Mouse (Mus musculus) T-helper 1 cell (primary cell): ENCODE measurements around the gene Amph.
"Not testable (repeated sequence)": the region's sequence is repeated elsewhere in the genome, so short reads cannot be mapped to it uniquely, and the experiment has no call there.

ENCODE experiments used
- in situ Hi-C: fragments of 300-600 bp; cut with MboI, MseI; formaldehyde crosslinking; loops from one replicate; pipeline ENCODE4 v1.15.1; 2025; ENCODE audit warnings: high pct_unique_total_duplicates

Amph gene

DNA sequence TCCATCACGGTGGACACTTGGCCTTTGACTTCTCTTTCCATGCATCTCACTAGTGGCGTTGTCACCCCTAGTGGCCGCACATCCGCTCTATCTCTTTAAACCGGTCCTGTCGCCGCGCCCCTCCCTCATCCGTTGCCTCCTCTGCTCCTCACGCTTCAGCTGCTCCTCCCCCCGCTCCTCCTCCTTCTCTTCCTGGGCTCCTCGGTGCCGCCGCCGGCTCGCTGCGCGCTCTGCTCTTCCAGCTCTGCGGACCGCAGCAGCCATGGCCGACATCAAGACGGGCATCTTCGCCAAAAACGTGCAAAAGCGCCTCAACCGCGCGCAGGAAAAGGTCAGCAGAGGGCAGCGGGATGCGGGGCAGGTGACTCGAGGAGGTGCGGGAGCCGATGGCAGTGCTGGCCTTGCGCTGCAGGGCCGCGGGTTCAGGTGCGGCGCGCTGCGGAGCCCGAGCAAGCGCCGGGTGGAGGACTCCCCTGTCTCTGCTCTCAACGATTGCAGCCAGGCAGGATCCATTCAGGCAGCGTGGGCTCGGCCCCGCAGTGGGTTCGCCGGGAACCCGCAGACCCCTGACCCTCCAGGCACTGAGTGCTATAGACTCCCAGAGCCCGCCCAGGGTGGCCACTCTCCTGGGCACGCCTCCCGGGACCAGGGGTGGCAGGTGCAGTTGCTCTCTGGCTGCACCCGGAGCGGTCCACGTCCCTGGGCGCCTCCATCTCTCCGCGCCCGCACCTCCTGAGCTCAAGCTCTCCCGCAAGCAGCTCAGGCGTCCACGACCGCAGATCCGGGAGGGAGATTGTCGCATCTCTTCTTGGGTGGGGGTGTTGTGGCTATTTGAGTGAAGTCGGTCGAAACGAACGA is at the start of gene Amph:
TSS of gene Amph (plus strand) at position 35 of the 858 bp plus-strand sequence.
- in situ Hi-C loops, result no loop called here

DNA sequence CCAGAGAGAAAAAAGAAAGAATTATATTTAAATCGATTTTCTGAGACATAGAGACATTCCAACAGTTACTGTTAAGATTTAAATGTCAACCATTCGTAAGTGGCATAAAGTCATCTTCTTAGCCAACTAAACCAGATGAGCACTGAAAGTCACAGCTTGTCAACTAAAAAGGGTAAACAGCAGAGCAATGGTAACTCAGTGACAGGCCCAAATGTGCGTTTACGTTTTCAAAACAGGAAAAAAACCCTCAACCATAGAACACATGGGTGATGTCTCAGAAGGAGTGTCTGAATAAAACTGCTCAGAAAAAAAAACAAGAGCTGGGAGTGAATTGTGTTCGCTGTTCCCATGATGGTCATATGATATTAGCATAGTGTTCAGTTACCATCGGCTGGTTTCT is 44.4 kb upstream of the Amph start:
- in situ Hi-C loops, result no loop called here

DNA sequence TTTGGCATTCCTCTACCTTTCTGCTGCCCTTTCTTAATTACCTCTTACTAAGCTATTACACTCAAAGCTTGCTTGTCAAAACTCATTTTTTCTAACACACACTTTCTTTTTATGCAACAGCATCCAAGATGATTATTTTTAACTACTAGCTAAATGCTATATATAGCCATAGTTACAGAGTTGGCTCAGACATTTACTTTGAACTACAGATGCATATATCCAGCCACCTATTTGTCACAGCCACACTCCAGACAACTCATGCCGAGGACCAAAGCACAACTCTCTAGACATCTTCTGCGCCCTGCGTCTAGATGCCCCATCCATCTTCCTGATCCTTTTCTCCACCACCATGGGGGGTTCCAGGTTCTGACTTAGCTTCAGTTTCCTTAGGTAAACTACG is 33.2 kb upstream of the Amph start:
- in situ Hi-C loops, result no loop called here

DNA sequence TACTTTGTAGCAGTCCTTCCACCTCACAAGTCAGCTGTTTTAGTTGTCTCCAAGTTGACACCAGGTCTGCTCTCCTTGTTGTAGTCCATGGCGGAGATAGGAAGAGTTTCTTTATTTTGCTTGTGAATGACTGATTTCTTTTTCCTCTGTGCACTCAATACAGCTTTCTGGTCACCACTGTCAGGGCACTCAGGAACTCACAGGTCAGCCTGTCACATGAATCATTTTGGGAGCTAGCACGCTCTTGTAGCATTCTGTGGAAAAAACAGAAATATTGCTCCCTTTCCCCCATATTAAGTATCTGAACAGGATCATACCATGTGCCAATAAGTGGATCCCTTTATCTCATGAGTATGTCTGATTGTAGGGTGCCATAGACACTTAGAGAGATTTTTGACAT is 14.8 kb upstream of the Amph start:
- in situ Hi-C loops, result not testable (repeated sequence)

DNA sequence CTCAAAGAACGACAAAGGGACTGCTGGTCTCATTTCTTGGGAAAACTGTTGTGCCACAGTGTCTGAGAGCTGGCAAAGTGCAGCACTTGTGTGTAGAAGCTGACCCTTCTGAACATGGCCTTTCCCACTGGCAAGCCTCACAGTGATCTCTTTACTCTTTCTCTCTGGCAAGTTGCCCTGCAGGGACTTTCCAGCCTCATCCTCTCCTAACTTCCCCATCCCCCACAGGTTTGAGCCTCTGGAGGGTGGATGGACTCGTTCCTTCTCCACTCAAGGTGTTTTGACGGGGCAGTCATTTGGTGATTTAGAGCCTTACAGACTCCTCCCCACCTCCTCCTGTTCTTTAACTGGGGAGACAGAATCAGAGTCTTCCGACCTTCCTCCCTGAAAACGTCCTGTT is 319 bp upstream of the Amph start:
- in situ Hi-C loops, result no loop called here

DNA sequence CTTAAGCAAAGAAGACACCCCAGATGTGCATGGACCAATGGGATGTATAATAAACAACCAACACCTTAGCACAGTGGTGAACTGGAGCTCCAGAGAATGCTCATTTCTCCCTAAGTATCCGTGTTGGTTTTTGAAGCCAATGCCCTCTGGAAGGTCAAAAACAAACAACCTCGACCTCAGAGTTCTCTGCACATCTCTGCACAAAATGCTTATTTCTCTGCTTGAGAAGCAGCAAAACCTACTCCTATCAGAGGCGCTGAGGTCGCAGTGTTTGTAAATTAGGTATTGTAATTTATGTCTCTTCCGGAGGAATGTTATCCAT is 985 bp downstream of the Amph start:
- in situ Hi-C loops, result no loop called here

DNA sequence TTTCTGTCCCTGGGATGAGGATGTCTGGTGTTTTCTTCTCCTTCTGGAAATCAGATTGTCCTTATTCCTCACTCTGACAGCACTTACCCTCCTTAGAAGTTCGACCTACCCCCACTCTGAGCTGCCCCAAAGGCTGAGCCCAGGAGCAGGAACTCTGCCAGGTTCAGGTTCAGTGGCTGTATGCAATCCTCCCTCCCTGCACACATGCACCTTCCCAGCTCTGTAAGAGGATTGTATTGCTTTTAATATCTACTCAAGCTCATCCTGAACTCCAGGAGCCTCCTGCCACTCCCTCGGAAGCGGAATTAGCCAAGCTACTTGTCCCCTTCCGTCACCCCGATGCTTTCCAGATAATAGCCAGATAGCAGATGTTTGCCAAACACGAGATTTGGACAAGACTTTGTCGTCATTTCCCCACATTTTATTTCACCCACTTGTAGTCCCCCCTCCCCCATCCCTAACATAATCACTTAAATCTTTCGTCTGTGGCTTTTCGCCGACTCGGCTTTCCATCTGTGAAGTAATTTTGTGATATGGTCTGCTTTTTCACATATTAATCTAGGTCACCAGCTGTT is 1.7 kb downstream of the Amph start:
- in situ Hi-C loops, result no loop called here

DNA sequence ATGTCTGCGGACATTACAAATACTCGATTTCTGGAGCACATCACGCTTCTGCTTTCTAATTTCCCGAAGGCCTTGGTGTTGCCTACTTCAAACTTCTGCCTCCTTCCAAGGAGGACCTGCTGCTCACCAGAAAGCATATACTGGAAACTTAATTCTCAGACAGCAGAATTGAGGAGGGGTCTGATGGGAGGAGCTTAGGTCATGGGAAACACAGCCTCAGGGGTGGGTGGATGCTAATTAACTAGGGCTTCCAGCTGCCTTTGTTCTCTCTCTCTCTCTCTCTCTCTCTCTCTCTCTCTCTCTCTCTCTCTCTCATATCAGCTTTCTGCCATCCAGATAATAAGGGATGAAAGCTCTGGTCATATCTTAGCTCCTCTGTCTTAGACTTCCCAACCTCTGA is 5.6 kb downstream of the Amph start:
- in situ Hi-C loops, result no loop called here

DNA sequence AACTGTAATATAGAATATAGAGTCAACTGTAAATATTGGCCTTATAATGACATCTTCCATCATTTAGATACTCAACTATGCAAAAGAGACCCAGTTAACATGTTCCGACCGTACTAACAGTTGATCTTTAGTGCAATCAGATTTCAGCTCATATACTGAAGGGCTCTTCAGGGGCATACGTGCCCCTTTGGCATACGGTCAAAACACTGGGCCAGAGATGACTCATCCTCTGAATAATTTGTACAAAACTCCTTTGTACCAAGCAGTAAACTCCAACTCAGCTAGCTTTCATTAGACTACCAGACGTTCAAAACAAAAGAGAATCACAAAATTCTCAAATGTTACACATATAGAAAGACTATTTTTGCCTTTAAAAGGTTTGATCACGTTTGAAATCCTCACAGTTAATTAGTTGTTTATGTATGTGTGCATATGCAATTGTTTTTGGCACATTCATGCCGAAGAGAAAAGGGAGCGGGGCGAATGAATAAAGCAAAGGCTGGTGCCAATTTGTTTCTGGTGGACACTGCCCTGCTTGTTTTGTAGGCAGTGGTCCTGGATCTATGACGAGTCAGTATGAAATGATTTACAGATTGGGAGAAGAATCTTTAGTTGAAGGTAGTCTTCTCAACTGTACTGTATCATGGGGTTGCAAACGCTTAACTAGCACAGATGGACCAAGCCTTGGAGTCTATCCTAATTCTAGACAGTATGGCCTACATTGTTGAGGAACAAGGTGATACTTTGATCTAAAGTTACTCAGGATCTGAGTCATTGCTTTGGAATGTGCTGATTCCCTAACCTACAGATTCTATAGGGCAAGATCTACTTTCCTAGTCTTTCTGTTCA is 8.3 kb downstream of the Amph start:
- in situ Hi-C loops, result no loop called here

DNA sequence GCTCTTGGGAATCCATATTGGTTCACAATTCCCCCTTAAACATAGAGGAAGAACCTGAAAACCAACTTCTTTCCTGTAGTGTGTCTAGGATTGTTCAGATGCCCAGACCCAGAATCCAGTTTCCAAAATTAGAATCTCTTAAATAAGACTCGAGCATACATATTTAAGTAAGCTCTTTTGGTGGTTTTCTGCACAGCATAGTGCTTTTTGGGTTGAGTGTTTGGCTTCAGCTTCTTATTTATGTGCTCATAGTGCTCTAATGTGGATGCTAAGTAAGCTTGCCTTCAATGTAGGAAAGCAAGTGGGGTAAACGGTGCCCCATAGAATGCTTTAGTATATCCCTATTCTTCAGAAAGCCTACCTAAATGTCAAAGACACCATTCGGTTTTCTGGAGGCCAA is 9.0 kb downstream of the Amph start:
- in situ Hi-C loops, result no loop called here

DNA sequence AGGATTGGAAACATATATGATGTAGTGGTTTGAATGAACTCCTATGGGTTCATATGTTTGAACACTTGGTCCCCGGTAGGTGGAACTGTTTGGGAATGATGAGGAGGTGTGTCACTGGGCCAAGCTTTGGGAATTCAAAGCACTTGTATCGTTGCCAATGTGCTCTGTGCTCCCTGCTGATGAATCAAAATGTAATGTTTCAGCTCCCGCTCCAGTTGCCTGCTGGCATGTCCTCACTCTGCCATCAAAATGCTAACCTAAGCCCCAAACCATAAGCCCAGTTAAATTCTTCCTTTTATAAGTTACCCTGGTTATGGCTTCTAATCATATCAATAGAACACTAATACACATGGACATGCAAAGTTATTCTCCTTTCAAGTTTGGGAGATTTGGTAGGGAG is 24.6 kb downstream of the Amph start:
- in situ Hi-C loops, result no loop called here

DNA sequence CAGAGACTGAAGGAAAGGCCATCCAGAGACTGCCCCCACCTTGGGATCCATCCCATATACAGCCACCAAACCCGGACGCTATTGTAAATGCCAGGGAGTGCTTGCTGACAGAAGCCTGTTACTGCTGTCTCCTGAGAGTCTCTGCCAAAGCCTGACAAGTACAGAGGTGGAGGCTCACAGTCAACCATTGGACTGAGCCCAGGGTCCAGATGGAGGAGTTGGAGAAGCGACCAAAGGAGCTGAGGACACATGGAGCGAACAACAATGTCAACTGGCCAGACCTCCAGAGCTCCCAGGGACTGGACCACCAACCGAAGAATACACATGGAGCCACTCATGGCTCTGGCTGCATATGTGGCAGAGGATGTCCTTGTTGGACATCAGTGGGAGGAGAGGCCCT is 26.3 kb downstream of the Amph start:
- in situ Hi-C loops, result no loop called here

DNA sequence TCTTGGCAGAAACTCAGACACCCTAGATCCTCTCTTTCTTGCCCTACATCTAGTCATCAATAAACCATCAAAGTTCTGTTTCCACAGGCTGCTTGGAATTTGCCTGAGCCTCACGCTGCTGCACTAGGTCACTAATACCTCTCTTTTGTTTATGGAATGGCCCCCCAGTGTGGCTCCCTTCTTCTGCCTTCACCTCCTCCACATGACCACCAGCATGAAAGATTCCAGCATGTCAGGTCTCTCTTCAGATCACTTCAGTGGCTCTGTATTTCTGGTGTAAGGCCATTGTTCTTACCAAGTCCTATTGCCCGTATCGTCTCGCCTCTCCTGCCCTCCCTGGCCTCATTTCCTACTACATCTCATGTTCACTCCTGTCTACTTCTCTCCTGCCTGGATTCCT is 39.3 kb downstream of the Amph start:
- in situ Hi-C loops, result no loop called here

DNA sequence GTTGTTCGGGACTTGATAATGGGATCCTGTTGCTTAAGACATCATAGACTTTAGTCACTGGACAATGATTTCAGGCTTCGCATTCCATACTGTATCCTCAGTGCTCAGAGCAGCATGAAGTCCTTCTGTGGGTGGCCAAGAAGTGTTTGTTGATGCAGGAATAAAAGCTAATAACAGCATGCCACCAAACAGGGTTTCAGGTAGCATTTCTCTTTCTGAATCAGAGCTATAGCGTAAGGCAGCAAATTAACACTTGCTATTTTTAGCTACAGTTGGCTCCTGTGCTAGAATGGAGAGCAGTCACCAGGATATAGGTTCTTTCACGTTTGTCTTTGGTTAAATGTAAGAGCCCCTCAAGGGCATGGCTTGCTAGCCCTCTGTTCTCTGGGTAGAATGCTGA is 40.3 kb downstream of the Amph start:
- in situ Hi-C loops, result no loop called here

DNA sequence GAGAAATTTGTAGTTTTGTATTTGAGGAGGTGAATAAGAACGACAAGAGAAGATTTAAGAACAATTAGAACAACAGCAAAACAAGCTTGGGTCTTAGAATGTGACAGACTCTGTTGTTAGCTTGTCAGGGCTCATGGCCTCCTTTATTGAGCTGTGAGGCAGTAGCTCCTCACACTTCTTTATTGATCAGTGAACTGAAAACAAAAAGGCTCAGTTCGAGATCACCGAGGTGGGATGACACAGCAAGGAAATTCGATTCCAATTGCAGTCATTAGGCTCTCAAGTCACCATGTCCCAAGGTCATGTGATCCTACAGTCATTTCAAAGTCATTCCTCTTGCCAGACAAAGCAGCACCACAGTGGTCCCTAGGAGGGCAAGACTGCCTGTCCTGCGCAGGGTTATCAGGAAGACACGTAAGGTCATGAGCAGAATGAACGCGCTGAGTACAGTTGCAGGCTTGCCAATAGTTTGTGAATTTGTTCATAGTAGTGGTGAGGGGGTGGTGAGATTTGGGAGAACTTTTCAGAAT is 41.2 kb downstream of the Amph start:
- in situ Hi-C loops, result no loop called here

DNA sequence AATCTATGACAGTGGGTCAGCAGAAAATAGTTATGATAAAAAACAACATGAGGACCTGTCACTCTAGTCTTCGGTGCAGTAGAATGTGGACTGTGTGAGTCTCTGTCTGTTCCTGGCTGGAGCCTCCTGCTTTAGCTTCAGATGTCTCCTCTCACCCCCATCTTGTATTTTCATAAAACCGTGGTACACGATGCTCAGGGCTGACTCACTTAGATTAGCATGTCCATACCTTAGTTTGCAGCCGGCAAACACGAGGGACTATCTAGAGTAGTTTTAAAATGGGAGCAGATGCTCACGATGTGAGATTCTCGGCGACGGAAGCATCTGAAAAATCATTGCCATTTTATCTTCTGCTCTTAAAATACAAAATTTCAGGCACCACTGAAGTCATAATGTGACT is 54.5 kb downstream of the Amph start:
- in situ Hi-C loops, result no loop called here

DNA sequence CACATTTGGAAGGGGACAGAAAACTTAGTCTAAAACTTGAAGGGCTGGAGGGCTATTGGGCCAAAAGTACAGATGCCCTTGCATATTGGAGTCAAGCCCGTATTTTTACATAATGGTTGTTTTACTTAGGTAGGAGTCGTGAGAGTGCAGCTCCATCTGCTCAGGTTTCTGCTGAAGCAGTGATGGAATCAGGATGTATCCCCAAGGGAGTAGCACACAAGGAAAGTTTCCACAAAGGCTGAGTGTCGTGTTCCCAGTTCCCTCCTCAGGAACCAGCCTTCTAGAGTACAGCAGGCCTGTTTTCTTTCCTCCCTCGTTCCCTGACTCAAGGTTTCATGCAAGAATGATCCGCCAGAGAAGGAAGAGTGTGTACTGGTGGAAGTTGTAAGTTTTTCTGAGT is 56.4 kb downstream of the Amph start:
- in situ Hi-C loops, result no loop called here

DNA sequence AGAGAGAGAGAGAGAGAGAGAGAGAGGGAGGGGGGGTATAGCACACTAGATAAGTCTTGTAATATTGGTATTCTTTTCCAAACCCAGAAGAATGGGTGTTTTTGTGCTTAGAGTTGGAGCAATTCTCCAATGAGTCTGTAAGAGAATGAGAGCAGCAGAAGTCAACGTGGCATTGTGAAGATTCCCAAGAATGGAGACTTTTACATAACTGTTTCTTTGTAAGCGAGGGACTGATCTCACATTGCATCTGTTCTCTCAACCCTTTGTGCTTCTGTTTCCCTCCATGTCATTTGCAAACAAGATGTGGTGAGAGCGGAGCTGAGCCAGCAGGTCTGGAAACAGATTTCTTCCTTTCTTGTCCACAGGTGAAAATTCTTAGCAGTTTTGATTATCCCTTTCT is 60.4 kb downstream of the Amph start:
- in situ Hi-C loops, result no loop called here

DNA sequence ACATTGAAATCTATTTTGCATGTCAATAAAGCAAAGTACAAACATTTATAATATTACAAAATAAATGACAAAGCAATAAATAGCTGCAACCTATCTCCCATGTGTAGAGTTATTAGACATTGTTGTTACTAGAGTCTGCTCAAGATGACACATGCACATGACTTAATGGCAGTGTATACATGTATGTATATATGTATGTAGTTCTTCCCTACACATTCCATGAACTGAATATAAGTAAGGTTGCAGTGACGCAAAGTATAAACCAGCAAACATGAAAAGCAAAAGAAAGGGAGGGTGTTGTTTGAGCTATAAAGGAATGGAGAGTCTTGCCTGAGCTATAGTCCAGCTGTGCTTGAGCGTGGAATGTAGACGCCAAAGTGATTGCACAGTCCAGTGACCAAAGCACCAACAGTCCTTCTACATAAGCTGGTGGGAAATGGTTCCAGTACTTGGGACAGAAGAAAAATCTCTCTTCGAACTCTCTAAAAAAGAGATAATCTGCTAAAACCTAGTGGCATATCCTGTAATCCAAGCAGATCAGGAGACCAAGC is 66.9 kb downstream of the Amph start:
- in situ Hi-C loops, result no loop called here

DNA sequence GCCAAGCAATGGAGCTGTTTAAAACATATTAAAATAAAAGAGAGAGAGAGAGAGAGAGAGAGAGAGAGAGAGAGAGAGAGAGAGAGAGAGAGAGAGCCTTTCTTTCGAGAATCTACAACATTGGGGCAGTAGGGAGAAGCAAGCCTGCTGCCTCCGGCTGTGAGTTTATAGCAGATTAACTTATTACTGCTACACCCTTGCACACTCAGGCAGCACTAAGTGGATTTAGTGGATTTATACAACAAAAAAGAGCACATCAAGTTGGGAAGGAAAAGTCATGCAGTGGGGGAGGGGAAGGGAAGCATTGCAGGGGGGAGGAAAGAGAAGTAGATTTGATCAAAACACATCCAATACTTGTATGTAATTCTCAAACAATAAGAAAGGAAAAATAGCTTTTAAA is 73.5 kb downstream of the Amph start:
- in situ Hi-C loops, result no loop called here

DNA sequence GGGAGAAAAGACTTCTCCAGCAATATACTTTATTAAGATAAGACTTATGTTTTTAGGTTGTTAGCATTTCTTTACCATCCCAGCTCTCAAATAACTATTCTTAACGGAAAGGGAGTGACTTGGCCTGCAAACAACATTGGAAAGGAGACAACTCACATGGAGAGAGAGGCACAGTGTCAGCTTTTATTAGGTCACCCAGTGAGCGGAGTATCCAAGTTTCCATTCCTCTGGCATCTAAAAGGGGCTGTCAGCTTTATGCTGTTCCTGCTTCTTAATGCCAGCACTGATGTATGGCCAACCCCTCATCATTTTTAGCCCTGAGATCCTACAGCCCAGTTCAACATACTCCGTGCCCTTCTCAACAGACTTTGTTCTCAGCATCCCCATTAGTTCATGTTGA is 74.3 kb downstream of the Amph start:
- in situ Hi-C loops, result no loop called here

DNA sequence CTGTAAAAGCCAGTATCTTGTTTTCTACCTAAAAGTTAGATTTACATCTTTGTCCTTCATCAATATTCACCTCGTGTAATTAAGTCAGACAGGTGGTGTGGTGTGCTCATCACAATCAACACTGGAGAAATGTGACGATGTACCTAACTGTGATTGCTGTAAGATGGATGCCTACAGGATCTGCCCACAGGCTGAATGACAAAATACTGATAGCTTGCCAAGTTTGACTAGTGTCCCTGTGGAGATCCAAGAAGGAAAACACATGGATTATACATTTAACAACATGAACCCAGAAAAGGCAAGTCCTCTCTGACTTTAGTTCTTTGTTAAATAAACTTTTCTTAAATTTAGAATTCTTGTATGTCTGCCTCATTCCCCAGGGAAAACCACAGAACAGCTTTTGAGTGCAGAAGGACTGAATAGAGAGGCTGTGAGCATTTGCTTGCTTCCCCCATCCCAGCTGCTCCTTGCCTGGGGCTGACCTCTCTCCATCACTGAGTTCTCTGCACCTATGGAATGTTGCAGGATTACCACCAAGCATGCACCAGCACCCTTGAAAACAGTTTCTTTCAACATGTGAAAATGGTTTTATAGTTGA is 77.2 kb downstream of the Amph start:
- in situ Hi-C loops, result no loop called here
